Mouse (Mus musculus) right cerebral cortex, postnatal 36 days (tissue): Measurements from ENCODE around the gene Ipo11.

Source experiments
- DNase-seq, 2 experiments: peaks; one replicate each; pipeline ENCODE4 v3.0.0; 2022; ENCODE audit warnings: low spot score in 2 of 2, mixed read lengths in 1 of 2

Ipo11 gene

GRCm38 (mm10) chr13:106904637-106905036 lies 32.1 kb downstream of the Ipo11 start:
- DNase-seq, result no peak

GRCm38 (mm10) chr13:106894284-106894683 lies 42.5 kb downstream of the Ipo11 start:
- no peak for DNase-seq

GRCm38 (mm10) chr13:106893701-106894100 lies 43.1 kb downstream of the Ipo11 start:
- DNase-seq, result no peak

- no peak for DNase-seq
These were observed 43.6 kb downstream of the Ipo11 start for GRCm38 (mm10) chr13:106893196-106893595.

GRCm38 (mm10) chr13:106887364-106887763 lies 49.4 kb downstream of the Ipo11 start:
- DNase-seq, result no peak

GRCm38 (mm10) chr13:106884249-106884648 lies 52.5 kb downstream of the Ipo11 start:
- DNase-seq, result no peak

- no peak for DNase-seq
These were observed 60.5 kb downstream of the Ipo11 start for GRCm38 (mm10) chr13:106876278-106876677.

GRCm38 (mm10) chr13:106865547-106865946 lies 71.2 kb downstream of the Ipo11 start:
- no peak for DNase-seq

GRCm38 (mm10) chr13:106858779-106859178 lies 78.0 kb downstream of the Ipo11 start:
- DNase-seq, result no peak

- no peak for DNase-seq
These were observed 80.2 kb downstream of the Ipo11 start for GRCm38 (mm10) chr13:106856556-106856955.

GRCm38 (mm10) chr13:106847534-106847933 lies 89.2 kb downstream of the Ipo11 start:
- DNase-seq, result no peak

GRCm38 (mm10) chr13:106844928-106845327 lies 91.8 kb downstream of the Ipo11 start:
- DNase-seq, result no peak

GRCm38 (mm10) chr13:106842542-106842941 lies 94.2 kb downstream of the Ipo11 start:
- DNase-seq, result no peak

- no peak for DNase-seq
These were observed 98.0 kb downstream of the Ipo11 start for GRCm38 (mm10) chr13:106838778-106839177.

GRCm38 (mm10) chr13:106836527-106836879 lies 100.3 kb downstream of the Ipo11 start:
- DNase-seq, result no peak

- no peak for DNase-seq
These were observed 100.8 kb downstream of the Ipo11 start for GRCm38 (mm10) chr13:106835844-106836526.

GRCm38 (mm10) chr13:106830029-106830428 lies 106.7 kb downstream of the Ipo11 start:
- DNase-seq, result no peak

- no peak for DNase-seq
These were observed 107.3 kb downstream of the Ipo11 start for GRCm38 (mm10) chr13:106829327-106829997.

- DNase-seq, result no peak
These were observed 111.1 kb downstream of the Ipo11 start for GRCm38 (mm10) chr13:106825618-106826017.

GRCm38 (mm10) chr13:106823875-106824191 lies 112.9 kb downstream of the Ipo11 start:
- DNase-seq, result no peak

GRCm38 (mm10) chr13:106823121-106823874 lies 113.5 kb downstream of the Ipo11 start:
- DNase-seq, result no peak

GRCm38 (mm10) chr13:106820149-106820548 lies 116.6 kb downstream of the Ipo11 start:
- no peak for DNase-seq

GRCm38 (mm10) chr13:106819749-106820148 lies 117.0 kb downstream of the Ipo11 start:
- no peak for DNase-seq
